Mouse (Mus musculus): ENCODE measurements around the gene Sirt4. TPM values are rescaled to one million over a fixed set of nuclear protein-coding genes. Genes with fewer than 3 reads are reported as not detected.
A peak's percentile ranks its signal among the peaks of the same experiment; 100 is the strongest.
"Not testable (repeated sequence)": the region's sequence is repeated elsewhere in the genome, so short reads cannot be mapped to it uniquely, and the experiment has no call there.

Sirt4 gene
- total and polyA plus RNA-seq, 2 experiments from 2014 or later, result 20.2 to 33.7 TPM

- peak overlapping the region; percentile 22; the same call in 1 of the 2 replicates for H3K27ac ChIP-seq
- no peak overlapping the region for H3K4me2 ChIP-seq (ENCODE audit: low read depth, low read length)
- H3K27me3 ChIP-seq (ENCODE audit: insufficient read depth, low read length), result no peaks in the 10 kb centered on the region
- no peak for ATAC-seq
- no peaks in the 10 kb centered on the region for H3K9me3 ChIP-seq (ENCODE audit: low read length)
- no peak for DNase-seq (ENCODE audit: low spot score)
- 66% methylated on average over 20 of the region's 21 CpGs for WGBS
- H3K9ac ChIP-seq (replicated peaks; ENCODE audit: low read length), result no peak overlapping the region
- no peak overlapping the region for H3K4me3 ChIP-seq (ENCODE audit: low read length)
- no peaks in the 10 kb centered on the region for H3K36me3 ChIP-seq (ENCODE audit: insufficient read depth, low read length)
- no peak for TF ChIP-seq CTCF (IDR thresholded peaks at IDR 0.05; ENCODE audit: low read depth)
- 0 out of 2 replicates have a peak, but pooled peaks cover 8% of the 10 kb centered on the region for H3K4me1 ChIP-seq (ENCODE audit: insufficient read depth, low read length)
Measured at GRCm38 (mm10) chr5:115521553-115522461, 37.3 kb upstream of the Sirt4 start.

- no peak for TF ChIP-seq CTCF (IDR thresholded peaks at IDR 0.05; ENCODE audit: low read depth)
- Histone ChIP-seq H3K4me1 (ENCODE audit: insufficient read depth, low read length) (0 out of 2 replicates have a peak, but pooled peaks cover 4% of the 10 kb centered on the region), H3K4me3 (ENCODE audit: low read length) (no peak overlapping the region), H3K36me3 (ENCODE audit: insufficient read depth, low read length) (no peaks in the 10 kb centered on the region), H3K9me3 (ENCODE audit: low read length) (no peaks in the 10 kb centered on the region), H3K27ac (peak overlapping the region; percentile 54; the same call in 1 of the 2 replicates), H3K4me2 (ENCODE audit: low read depth, low read length) (no peak overlapping the region), H3K27me3 (ENCODE audit: insufficient read depth, low read length) (no peaks in the 10 kb centered on the region), H3K9ac (replicated peaks; ENCODE audit: low read length) (no peak overlapping the region)
- 0 out of 2 replicates have a peak, but pooled peaks have one; percentile 18 for ATAC-seq
- DNase-seq (ENCODE audit: low spot score), result no peak
- 70% methylated on average over 21 of the region's 21 CpGs for WGBS
Measured at GRCm38 (mm10) chr5:115520325-115520869, 35.9 kb upstream of the Sirt4 start.

GRCm38 (mm10) chr5:115518214-115518613, 33.7 kb upstream of the Sirt4 start:
- H3K36me3 ChIP-seq (ENCODE audit: insufficient read depth, low read length); H3K9ac ChIP-seq (replicated peaks; ENCODE audit: low read length); H3K9me3 ChIP-seq (ENCODE audit: low read length); ATAC-seq; H3K4me3 ChIP-seq (ENCODE audit: low read length); H3K27ac ChIP-seq; H3K4me1 ChIP-seq (ENCODE audit: insufficient read depth, low read length); H3K4me2 ChIP-seq (ENCODE audit: low read depth, low read length); DNase-seq (ENCODE audit: low spot score); H3K27me3 ChIP-seq (ENCODE audit: insufficient read depth, low read length): not testable (repeated sequence)
- 94% methylated on average over 8 of the region's 8 CpGs for WGBS

- no peak for DNase-seq (ENCODE audit: low spot score)
- Histone ChIP-seq H3K27me3 (ENCODE audit: insufficient read depth, low read length) (no peaks in the 10 kb centered on the region), H3K9ac (replicated peaks; ENCODE audit: low read length) (no peak overlapping the region), H3K27ac (no peak overlapping the region), H3K4me1 (ENCODE audit: insufficient read depth, low read length) (no peaks in the 10 kb centered on the region), H3K36me3 (ENCODE audit: insufficient read depth, low read length) (no peaks in the 10 kb centered on the region), H3K4me3 (ENCODE audit: low read length) (no peak overlapping the region), H3K4me2 (ENCODE audit: low read depth, low read length) (no peak overlapping the region), H3K9me3 (ENCODE audit: low read length) (no peaks in the 10 kb centered on the region)
- no peak for ATAC-seq
- TF ChIP-seq CTCF (IDR thresholded peaks at IDR 0.05; ENCODE audit: low read depth), result no peak
- 94% methylated on average over 9 of the region's 9 CpGs for WGBS
Measured at GRCm38 (mm10) chr5:115517501-115517900, 33.0 kb upstream of the Sirt4 start.

GRCm38 (mm10) chr5:115516908-115517307, 32.4 kb upstream of the Sirt4 start:
- Histone ChIP-seq H3K4me1 (ENCODE audit: insufficient read depth, low read length) (no peaks in the 10 kb centered on the region), H3K36me3 (ENCODE audit: insufficient read depth, low read length) (no peaks in the 10 kb centered on the region), H3K27me3 (ENCODE audit: insufficient read depth, low read length) (no peaks in the 10 kb centered on the region), H3K4me2 (ENCODE audit: low read depth, low read length) (no peak overlapping the region), H3K27ac (no peak overlapping the region), H3K9ac (replicated peaks; ENCODE audit: low read length) (no peak overlapping the region), H3K9me3 (ENCODE audit: low read length) (no peaks in the 10 kb centered on the region), H3K4me3 (ENCODE audit: low read length) (no peak overlapping the region)
- no peak for TF ChIP-seq CTCF (IDR thresholded peaks at IDR 0.05; ENCODE audit: low read depth)
- ATAC-seq, result no peak
- WGBS, result 88% methylated on average over 7 of the region's 7 CpGs
- DNase-seq (ENCODE audit: low spot score), result no peak

- H3K4me2 ChIP-seq (ENCODE audit: low read depth, low read length), result no peak overlapping the region
- no peaks in the 10 kb centered on the region for H3K36me3 ChIP-seq (ENCODE audit: insufficient read depth, low read length)
- 79% methylated on average over 32 of the region's 32 CpGs for WGBS
- no peak overlapping the region for H3K4me3 ChIP-seq (ENCODE audit: low read length)
- no peak overlapping the region for H3K9ac ChIP-seq (replicated peaks; ENCODE audit: low read length)
- no peaks in the 10 kb centered on the region for H3K27me3 ChIP-seq (ENCODE audit: insufficient read depth, low read length)
- no peaks in the 10 kb centered on the region for H3K9me3 ChIP-seq (ENCODE audit: low read length)
- no peak for ATAC-seq
- DNase-seq (ENCODE audit: low spot score), result no peak
- TF ChIP-seq CTCF (IDR thresholded peaks at IDR 0.05; ENCODE audit: low read depth), result no peak
- peak overlapping the region; percentile 3; the same call in 1 of the 2 replicates for H3K27ac ChIP-seq
- H3K4me1 ChIP-seq (ENCODE audit: insufficient read depth, low read length), result no peaks in the 10 kb centered on the region
Measured at GRCm38 (mm10) chr5:115516081-115516907, 31.8 kb upstream of the Sirt4 start.
